Mouse (Mus musculus) A20 (cell line): ENCODE results near the gene Coasy.

Source experiments
- DNase-seq: peaks from one replicate; pipeline ENCODE4 v3.0.0-alpha.2; 2011; ENCODE audit warnings: low read depth, low spot score

Coasy gene

GRCm38 (mm10) chr11:101062971-101063675, 19.2 kb upstream of the Coasy start:
- no peak for DNase-seq

- DNase-seq = no peak
Measured at GRCm38 (mm10) chr11:101063676-101064327, 18.6 kb upstream of the Coasy start.

- DNase-seq = no peak
Measured at GRCm38 (mm10) chr11:101064462-101064861, 17.9 kb upstream of the Coasy start.

GRCm38 (mm10) chr11:101065002-101065401, 17.4 kb upstream of the Coasy start:
- no peak for DNase-seq

GRCm38 (mm10) chr11:101066549-101067412, 15.6 kb upstream of the Coasy start:
- DNase-seq = peak; percentile 81

GRCm38 (mm10) chr11:101069391-101070188, 12.8 kb upstream of the Coasy start, which contains the start of gene Naglu:
TSS of gene Naglu (plus strand) at chr11:101070012.
- peak; percentile 96 for DNase-seq

- no peak for DNase-seq
Measured at GRCm38 (mm10) chr11:101070189-101070527, 12.2 kb upstream of the Coasy start.

GRCm38 (mm10) chr11:101070987-101071386, 11.4 kb upstream of the Coasy start:
- no peak for DNase-seq

- DNase-seq = no peak
Measured at GRCm38 (mm10) chr11:101071810-101072428, 10.4 kb upstream of the Coasy start.

GRCm38 (mm10) chr11:101078121-101078520, 4.2 kb upstream of the Coasy start, which contains the start of gene Hsd17b1:
TSS of gene Hsd17b1 (plus strand) at chr11:101078411.
- DNase-seq = no peak

GRCm38 (mm10) chr11:101079746-101080145, 2.6 kb upstream of the Coasy start:
- no peak for DNase-seq

- no peak for DNase-seq
Measured at GRCm38 (mm10) chr11:101080421-101080820, 1.9 kb upstream of the Coasy start.

GRCm38 (mm10) chr11:101081659-101082058, 706 bp upstream of the Coasy start:
- no peak for DNase-seq

GRCm38 (mm10) chr11:101083083-101083697, 825 bp downstream of the Coasy start:
- DNase-seq = no peak

- DNase-seq = no peak
Measured at GRCm38 (mm10) chr11:101084246-101084645, 1.9 kb downstream of the Coasy start.

- DNase-seq = no peak
Measured at GRCm38 (mm10) chr11:101084811-101085210, 2.4 kb downstream of the Coasy start.

- no peak for DNase-seq
Measured at GRCm38 (mm10) chr11:101085617-101086322, 3.4 kb downstream of the Coasy start.

GRCm38 (mm10) chr11:101086323-101086674, 3.9 kb downstream of the Coasy start:
- DNase-seq = no peak

GRCm38 (mm10) chr11:101086756-101087681, 4.7 kb downstream of the Coasy start, which contains the start of gene Mlx:
TSS of gene Mlx (plus strand) at chr11:101087277.
- DNase-seq = peak; percentile 97
